Mouse (Mus musculus): ENCODE data around the gene Snapc4. TPM values are rescaled to one million over a fixed set of nuclear protein-coding genes. Genes with fewer than 3 reads are reported as not detected.
"Not testable (repeated sequence)": the region's sequence is repeated elsewhere in the genome, so short reads cannot be mapped to it uniquely, and the experiment has no call there.

Gene Snapc4
- polyA plus RNA-seq, 1 experiment from 2014 or later: 29.4 TPM

- H3K27ac ChIP-seq (ENCODE audit: low read length): no peak overlapping the region
- peaks cover 70% of the 10 kb centered on the region for H3K36me3 ChIP-seq (ENCODE audit: control insufficient read depth, insufficient read depth, low read length)
- H3K9ac ChIP-seq (replicated peaks; ENCODE audit: low read depth, low read length): no peak overlapping the region
- H3K4me2 ChIP-seq (replicated peaks; ENCODE audit: low read depth, low read length): no peak overlapping the region
- ATAC-seq (ENCODE audit: insufficient number of reproducible peaks, insufficient read depth, low FRiP score, low read depth): no peak
- no peaks in the 10 kb centered on the region for H3K9me3 ChIP-seq (ENCODE audit: control insufficient read depth, low read depth, low read length)
- H3K4me1 ChIP-seq (ENCODE audit: control insufficient read depth, insufficient read depth, low read length): peaks cover 9% of the 10 kb centered on the region; the same call in 1 of the 2 replicates
- 95% methylated on average over 6 of the region's 6 CpGs for WGBS
- no peaks in the 10 kb centered on the region for H3K27me3 ChIP-seq (ENCODE audit: control insufficient read depth, insufficient read depth, low read length)
- H3K4me3 ChIP-seq (ENCODE audit: low read depth, low read length): no peak overlapping the region
These were observed 11.2 kb upstream of the Snapc4 start for GRCm38 (mm10) chr2:26391617-26392016.

- Histone ChIP-seq H3K4me3 (ENCODE audit: low read depth, low read length) (no peak overlapping the region), H3K4me1 (ENCODE audit: control insufficient read depth, insufficient read depth, low read length) (peaks cover 9% of the 10 kb centered on the region; the same call in 1 of the 2 replicates), H3K27me3 (ENCODE audit: control insufficient read depth, insufficient read depth, low read length) (no peaks in the 10 kb centered on the region), H3K36me3 (ENCODE audit: control insufficient read depth, insufficient read depth, low read length) (peaks cover 70% of the 10 kb centered on the region), H3K9ac (replicated peaks; ENCODE audit: low read depth, low read length) (no peak overlapping the region), H3K4me2 (replicated peaks; ENCODE audit: low read depth, low read length) (no peak overlapping the region), H3K27ac (ENCODE audit: low read length) (no peak overlapping the region), H3K9me3 (ENCODE audit: control insufficient read depth, low read depth, low read length) (no peaks in the 10 kb centered on the region)
- ATAC-seq (ENCODE audit: insufficient number of reproducible peaks, insufficient read depth, low FRiP score, low read depth): no peak
- 85% methylated on average over 3 of the region's 3 CpGs for whole genome bisulfite sequencing
These were observed 10.5 kb upstream of the Snapc4 start for GRCm38 (mm10) chr2:26390954-26391353.

- peaks cover 9% of the 10 kb centered on the region; the same call in 1 of the 2 replicates for H3K4me1 ChIP-seq (ENCODE audit: control insufficient read depth, insufficient read depth, low read length)
- under 1% methylated on average over 55 of the region's 60 CpGs for WGBS
- H3K9me3 ChIP-seq (ENCODE audit: control insufficient read depth, low read depth, low read length): no peaks in the 10 kb centered on the region
- H3K27me3 ChIP-seq (ENCODE audit: control insufficient read depth, insufficient read depth, low read length): no peaks in the 10 kb centered on the region
- peak within 1 kb of the TSS; percentile 24; the same call in 1 of the 2 replicates for H3K27ac ChIP-seq (ENCODE audit: low read length)
- peak within 1 kb of the TSS; percentile 96 for H3K4me3 ChIP-seq (ENCODE audit: low read depth, low read length)
- peak within 1 kb of the TSS; percentile 78 for H3K9ac ChIP-seq (replicated peaks; ENCODE audit: low read depth, low read length)
- peak within 1 kb of the TSS; percentile 93 for H3K4me2 ChIP-seq (replicated peaks; ENCODE audit: low read depth, low read length)
- peak; percentile 88 for ATAC-seq (ENCODE audit: insufficient number of reproducible peaks, insufficient read depth, low FRiP score, low read depth)
- H3K36me3 ChIP-seq (ENCODE audit: control insufficient read depth, insufficient read depth, low read length): peaks cover 69% of the 10 kb centered on the region
These were observed 8.8 kb upstream of the Snapc4 start, which contains the start of the genes Entr1 and Pmpca for GRCm38 (mm10) chr2:26389154-26389690. Gene Entr1, minus strand, starts transcription at chr2:26389316. Gene Pmpca, plus strand, starts transcription at chr2:26389339.

- Histone ChIP-seq H3K27ac (ENCODE audit: low read length) (peak overlapping the region; percentile 24; the same call in 1 of the 2 replicates), H3K36me3 (ENCODE audit: control insufficient read depth, insufficient read depth, low read length) (peaks cover 67% of the 10 kb centered on the region), H3K4me3 (ENCODE audit: low read depth, low read length) (peak overlapping the region; percentile 96), H3K9ac (replicated peaks; ENCODE audit: low read depth, low read length) (peak overlapping the region; percentile 78), H3K4me2 (replicated peaks; ENCODE audit: low read depth, low read length) (peak overlapping the region; percentile 93), H3K4me1 (ENCODE audit: control insufficient read depth, insufficient read depth, low read length) (peaks cover 9% of the 10 kb centered on the region; the same call in 1 of the 2 replicates), H3K27me3 (ENCODE audit: control insufficient read depth, insufficient read depth, low read length) (no peaks in the 10 kb centered on the region), H3K9me3 (ENCODE audit: control insufficient read depth, low read depth, low read length) (no peaks in the 10 kb centered on the region)
- ATAC-seq (ENCODE audit: insufficient number of reproducible peaks, insufficient read depth, low FRiP score, low read depth): peak; percentile 46
- under 1% methylated on average over 45 of the region's 45 CpGs for WGBS
These were observed 8.3 kb upstream of the Snapc4 start for GRCm38 (mm10) chr2:26388682-26389153.

- Histone ChIP-seq H3K4me2 (replicated peaks; ENCODE audit: low read depth, low read length) (peak overlapping the region; percentile 93; the same call in 1 of the 2 replicates), H3K36me3 (ENCODE audit: control insufficient read depth, insufficient read depth, low read length) (peaks cover 64% of the 10 kb centered on the region), H3K9me3 (ENCODE audit: control insufficient read depth, low read depth, low read length) (no peaks in the 10 kb centered on the region), H3K27me3 (ENCODE audit: control insufficient read depth, insufficient read depth, low read length) (no peaks in the 10 kb centered on the region), H3K9ac (replicated peaks; ENCODE audit: low read depth, low read length) (no peak overlapping the region), H3K4me1 (ENCODE audit: control insufficient read depth, insufficient read depth, low read length) (peaks cover 9% of the 10 kb centered on the region; the same call in 1 of the 2 replicates), H3K27ac (ENCODE audit: low read length) (no peak overlapping the region), H3K4me3 (ENCODE audit: low read depth, low read length) (peak overlapping the region; percentile 96; the same call in 1 of the 2 replicates)
- ATAC-seq (ENCODE audit: insufficient number of reproducible peaks, insufficient read depth, low FRiP score, low read depth): no peak
- WGBS: 91% methylated on average over 3 of the region's 3 CpGs
These were observed 7.3 kb upstream of the Snapc4 start for GRCm38 (mm10) chr2:26387713-26388112.

GRCm38 (mm10) chr2:26380871-26381270 is 418 bp upstream of the Snapc4 start:
- Histone ChIP-seq H3K9ac (replicated peaks; ENCODE audit: low read depth, low read length) (peak overlapping the region; percentile 78; the same call in 1 of the 2 replicates), H3K4me3 (ENCODE audit: low read depth, low read length) (peak overlapping the region; percentile 89), H3K4me2 (replicated peaks; ENCODE audit: low read depth, low read length) (peak overlapping the region; percentile 67), H3K36me3 (ENCODE audit: control insufficient read depth, insufficient read depth, low read length) (peaks cover 50% of the 10 kb centered on the region)
- H3K9me3 ChIP-seq (ENCODE audit: control insufficient read depth, low read depth, low read length); H3K27me3 ChIP-seq (ENCODE audit: control insufficient read depth, insufficient read depth, low read length); H3K4me1 ChIP-seq (ENCODE audit: control insufficient read depth, insufficient read depth, low read length); H3K27ac ChIP-seq (ENCODE audit: low read length); ATAC-seq (ENCODE audit: insufficient number of reproducible peaks, insufficient read depth, low FRiP score, low read depth): not testable (repeated sequence)
- WGBS: 28% methylated on average over 6 of the region's 6 CpGs

GRCm38 (mm10) chr2:26372396-26372795 is 8.1 kb downstream of the Snapc4 start:
- peaks cover 77% of the 10 kb centered on the region for H3K36me3 ChIP-seq (ENCODE audit: control insufficient read depth, insufficient read depth, low read length)
- no peak overlapping the region for H3K9ac ChIP-seq (replicated peaks; ENCODE audit: low read depth, low read length)
- H3K4me1 ChIP-seq (ENCODE audit: control insufficient read depth, insufficient read depth, low read length): no peaks in the 10 kb centered on the region
- H3K4me2 ChIP-seq (replicated peaks; ENCODE audit: low read depth, low read length): no peak overlapping the region
- no peak overlapping the region for H3K4me3 ChIP-seq (ENCODE audit: low read depth, low read length)
- H3K27me3 ChIP-seq (ENCODE audit: control insufficient read depth, insufficient read depth, low read length): no peaks in the 10 kb centered on the region
- no peak overlapping the region for H3K27ac ChIP-seq (ENCODE audit: low read length)
- WGBS: 95% methylated on average over 8 of the region's 8 CpGs
- H3K9me3 ChIP-seq (ENCODE audit: control insufficient read depth, low read depth, low read length): no peaks in the 10 kb centered on the region
- ATAC-seq (ENCODE audit: insufficient number of reproducible peaks, insufficient read depth, low FRiP score, low read depth): no peak

GRCm38 (mm10) chr2:26368572-26368971 is 11.9 kb downstream of the Snapc4 start:
- H3K4me3 ChIP-seq (ENCODE audit: low read depth, low read length): no peak overlapping the region
- H3K36me3 ChIP-seq (ENCODE audit: control insufficient read depth, insufficient read depth, low read length): peaks cover 86% of the 10 kb centered on the region
- no peak overlapping the region for H3K27ac ChIP-seq (ENCODE audit: low read length)
- H3K27me3 ChIP-seq (ENCODE audit: control insufficient read depth, insufficient read depth, low read length): no peaks in the 10 kb centered on the region
- H3K9ac ChIP-seq (replicated peaks; ENCODE audit: low read depth, low read length): no peak overlapping the region
- no peak overlapping the region for H3K4me2 ChIP-seq (replicated peaks; ENCODE audit: low read depth, low read length)
- no peaks in the 10 kb centered on the region for H3K9me3 ChIP-seq (ENCODE audit: control insufficient read depth, low read depth, low read length)
- WGBS: 88% methylated on average over 1 of the region's 1 CpGs
- H3K4me1 ChIP-seq (ENCODE audit: control insufficient read depth, insufficient read depth, low read length): peaks cover 3% of the 10 kb centered on the region; the same call in 1 of the 2 replicates
- ATAC-seq (ENCODE audit: insufficient number of reproducible peaks, insufficient read depth, low FRiP score, low read depth): no peak

Data from stomach, embryonic 14.5 days (tissue).